Mouse (Mus musculus): Measurements from ENCODE around the gene Rpl7l1. TPM values are rescaled to one million over a fixed set of nuclear protein-coding genes. Genes with fewer than 3 reads are reported as not detected.
"Not testable (repeated sequence)": the region's sequence is repeated elsewhere in the genome, so short reads cannot be mapped to it uniquely, and the experiment has no call there.

Gene Rpl7l1
- total RNA-seq (2021): 10 to 100 TPM; 51.2 to 59.5 TPM
- long read RNA-seq, experiment 1, transcript Rpl7l1-201 (7 exons, 2,606 nt): major isoform, 68 of 128 reads
- long read RNA-seq, experiment 1, partial matches to known transcripts: 11 of 128 reads
- long read RNA-seq, experiment 1, other reads (novel, unspliced or antisense): 49 of 128 reads
- long read RNA-seq, experiment 2, transcript Rpl7l1-201 (7 exons, 2,606 nt): major isoform, 37 of 97 reads
- long read RNA-seq, experiment 2, partial matches to known transcripts: 12 of 97 reads
- long read RNA-seq, experiment 2, other reads (novel, unspliced or antisense): 48 of 97 reads

DNA sequence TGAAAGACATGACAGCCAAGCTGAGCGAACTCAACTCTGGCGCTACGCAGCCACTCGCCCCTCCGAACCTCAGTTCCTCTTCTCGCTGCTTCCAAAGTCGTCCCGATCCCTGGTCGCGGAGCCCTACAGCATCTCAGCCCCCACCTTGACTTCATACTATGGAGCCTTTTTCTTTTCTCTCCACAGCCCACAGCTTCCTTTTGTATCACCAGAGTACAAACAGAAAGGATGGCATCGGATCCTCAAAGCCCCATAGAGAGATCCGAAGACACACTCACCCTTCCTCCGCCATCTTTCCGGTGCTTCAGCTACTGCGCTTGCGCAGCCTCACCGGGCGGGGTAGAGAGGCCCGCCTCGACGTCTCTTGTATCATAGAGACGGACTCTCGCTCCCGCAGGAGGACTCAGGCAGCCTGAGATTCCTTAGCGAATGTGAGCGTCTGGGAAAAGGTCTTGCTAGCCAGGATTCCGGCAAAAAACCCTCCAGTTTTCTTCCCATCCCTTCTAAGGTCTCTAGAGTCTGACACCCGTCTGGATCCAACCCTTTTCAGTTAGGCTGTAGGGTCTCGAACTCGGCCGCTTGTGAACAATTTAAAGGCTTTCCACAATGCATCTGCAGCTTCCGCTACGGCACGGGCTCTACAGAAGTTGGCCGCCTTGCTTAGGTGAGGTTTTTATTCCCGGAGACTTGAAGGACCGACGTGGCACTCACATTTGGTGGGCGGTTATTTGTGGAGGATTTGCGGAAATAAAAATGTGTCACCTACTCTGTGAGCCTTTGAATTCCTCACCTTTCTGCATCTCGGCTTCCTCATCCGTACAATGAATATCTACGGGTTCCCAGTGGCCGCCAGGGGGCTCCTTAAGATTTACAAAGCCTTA, at the start of gene Rpl7l1:
Rpl7l1 (minus strand) TSS at position 332 of the 881 bp plus-strand sequence.
- peak; percentile 94 for DNase-seq
- intact Hi-C loops (cut with DNase I): loop anchor here (1.0 to 5.0 kb wide), 2 partner anchors 75 to 106 kb away; partner anchors contain the start of gene Bicral

- DNase-seq: no peak
- intact Hi-C loops (cut with DNase I): no loop called here
Measured at GRCm38 (mm10) chr17:46829856-46830535, 47.5 kb upstream of the Rpl7l1 start.

GRCm38 (mm10) chr17:46828935-46829334, 46.5 kb upstream of the Rpl7l1 start:
- DNase-seq: no peak
- intact Hi-C loops (cut with DNase I): no loop called here

GRCm38 (mm10) chr17:46823091-46823490, 40.6 kb upstream of the Rpl7l1 start:
- intact Hi-C loops (cut with DNase I): no loop called here
- DNase-seq: no peak

- DNase-seq: no peak
- intact Hi-C loops (cut with DNase I): no loop called here
Measured at GRCm38 (mm10) chr17:46820628-46821027, 38.2 kb upstream of the Rpl7l1 start.

- no peak for DNase-seq
- intact Hi-C loops (cut with DNase I): no loop called here
Measured at GRCm38 (mm10) chr17:46817734-46818158, 35.3 kb upstream of the Rpl7l1 start.

DNA sequence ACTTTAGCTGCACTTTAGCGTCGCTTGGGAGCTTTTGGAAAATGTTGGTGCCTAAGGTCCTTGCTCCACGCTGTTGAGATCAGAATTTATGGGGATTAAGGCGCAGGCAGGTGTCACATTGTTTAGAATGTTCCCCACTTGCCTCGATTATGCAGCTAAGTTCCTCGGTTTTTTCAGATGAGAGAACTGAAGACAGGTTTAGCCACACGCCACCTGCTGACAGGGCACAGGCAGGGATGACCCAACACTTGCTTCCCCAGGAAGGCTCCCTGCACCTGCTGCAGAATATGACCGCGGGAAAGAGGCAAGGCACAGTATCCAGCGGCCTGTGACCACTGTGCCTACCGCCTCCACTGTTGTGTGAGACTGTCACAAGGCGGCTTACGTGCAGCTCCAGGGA, 33.8 kb upstream of the Rpl7l1 start:
- intact Hi-C loops (cut with DNase I): no loop called here
- DNase-seq: no peak

DNA sequence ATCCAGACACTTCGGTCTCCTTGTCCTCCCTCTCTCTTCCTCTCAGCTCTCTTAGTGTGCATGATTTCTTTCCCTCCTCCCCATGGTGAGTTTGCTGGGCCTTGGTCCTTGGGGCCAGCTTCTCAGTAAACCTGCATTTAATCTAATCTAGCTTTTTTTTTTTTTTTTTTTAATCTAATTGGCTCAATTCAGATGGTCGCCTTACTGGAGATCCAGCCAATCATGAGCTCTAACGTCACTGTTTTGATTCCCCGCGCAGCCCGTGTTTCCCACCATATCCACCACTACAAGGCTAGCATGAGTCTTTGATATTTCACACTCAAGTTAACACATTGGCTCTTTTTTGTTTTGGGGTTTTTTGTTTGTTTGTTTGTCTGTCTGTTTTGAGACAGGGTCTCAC, 32.0 kb upstream of the Rpl7l1 start:
- DNase-seq: no peak
- intact Hi-C loops (cut with DNase I): no loop called here

GRCm38 (mm10) chr17:46813637-46814036, 31.2 kb upstream of the Rpl7l1 start:
- intact Hi-C loops (cut with DNase I): no loop called here
- DNase-seq: no peak

- intact Hi-C loops (cut with DNase I): no loop called here
- no peak for DNase-seq
Measured at GRCm38 (mm10) chr17:46812442-46812841, 30.0 kb upstream of the Rpl7l1 start.

- intact Hi-C loops (cut with DNase I): no loop called here
- DNase-seq: no peak
Measured at GRCm38 (mm10) chr17:46810672-46811071, 28.2 kb upstream of the Rpl7l1 start.

DNA sequence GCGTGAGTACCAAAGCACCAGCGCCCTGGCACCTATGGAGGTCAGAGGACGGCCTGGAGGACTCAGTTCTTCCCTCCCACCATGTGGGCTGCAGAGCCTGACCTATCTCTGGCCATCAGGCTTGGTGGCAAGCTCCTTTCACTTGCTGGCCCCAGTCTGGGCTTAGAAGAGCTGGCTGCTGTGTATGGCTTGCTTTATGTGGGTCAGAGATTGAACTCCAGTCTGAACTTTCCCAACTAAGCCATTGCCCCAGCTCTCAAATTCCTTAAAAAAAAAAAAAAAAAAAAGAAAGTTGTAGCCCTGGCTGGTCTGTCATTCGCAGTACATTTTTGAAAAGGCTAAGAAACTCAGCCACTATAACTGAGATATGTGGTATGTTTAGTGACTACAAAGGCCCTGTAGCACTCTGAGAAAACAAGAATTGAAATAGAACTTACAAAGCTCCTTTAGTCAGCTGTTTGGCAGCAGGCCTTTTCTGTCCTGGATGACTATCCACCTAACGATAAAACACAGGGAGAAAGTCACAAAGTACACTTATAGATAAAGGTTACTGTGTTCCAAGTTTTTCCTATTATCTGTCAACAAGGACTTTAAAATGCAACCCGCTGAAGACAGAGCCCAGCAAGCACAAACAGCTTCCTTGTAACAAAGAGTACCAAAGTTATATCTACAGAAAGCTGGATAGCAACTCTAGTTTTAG, 26.8 kb upstream of the Rpl7l1 start:
- DNase-seq: peak; percentile 27 to 38
- intact Hi-C loops (cut with DNase I): no loop called here

- intact Hi-C loops (cut with DNase I): no loop called here
- no peak for DNase-seq
Measured at GRCm38 (mm10) chr17:46808376-46808775, 25.9 kb upstream of the Rpl7l1 start.

GRCm38 (mm10) chr17:46801761-46802160, 19.3 kb upstream of the Rpl7l1 start:
- DNase-seq: no peak

GRCm38 (mm10) chr17:46799680-46800079, 17.2 kb upstream of the Rpl7l1 start:
- intact Hi-C loops (cut with DNase I): no loop called here
- no peak for DNase-seq

More at GRCm38 (mm10) chr17:46801761-46802160, 19.3 kb upstream of the Rpl7l1 start:
- intact Hi-C loops (cut with DNase I): no loop called here

DNA sequence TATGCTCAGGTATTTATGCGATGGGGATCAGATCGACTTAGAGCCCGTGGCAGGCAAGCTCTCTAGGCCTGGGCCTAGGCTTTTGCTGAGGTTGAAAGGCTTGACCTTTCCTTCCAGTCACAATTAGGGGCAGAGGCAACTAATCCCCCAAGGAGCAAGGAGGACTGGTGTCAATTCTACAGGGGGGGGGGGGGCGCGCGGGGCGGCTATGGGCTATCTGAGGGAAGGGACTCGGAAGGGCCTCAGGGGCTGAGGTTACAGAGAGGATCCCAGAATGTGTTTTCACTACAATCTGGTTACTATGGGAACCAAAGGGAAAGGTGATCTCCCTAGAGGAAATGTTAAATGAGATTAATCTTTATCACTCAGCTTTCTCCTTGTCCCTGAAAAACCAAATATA, 14.9 kb upstream of the Rpl7l1 start:
- no peak for DNase-seq
- intact Hi-C loops (cut with DNase I): no loop called here

GRCm38 (mm10) chr17:46796743-46797142, 14.3 kb upstream of the Rpl7l1 start:
- intact Hi-C loops (cut with DNase I): no loop called here
- DNase-seq: no peak

DNA sequence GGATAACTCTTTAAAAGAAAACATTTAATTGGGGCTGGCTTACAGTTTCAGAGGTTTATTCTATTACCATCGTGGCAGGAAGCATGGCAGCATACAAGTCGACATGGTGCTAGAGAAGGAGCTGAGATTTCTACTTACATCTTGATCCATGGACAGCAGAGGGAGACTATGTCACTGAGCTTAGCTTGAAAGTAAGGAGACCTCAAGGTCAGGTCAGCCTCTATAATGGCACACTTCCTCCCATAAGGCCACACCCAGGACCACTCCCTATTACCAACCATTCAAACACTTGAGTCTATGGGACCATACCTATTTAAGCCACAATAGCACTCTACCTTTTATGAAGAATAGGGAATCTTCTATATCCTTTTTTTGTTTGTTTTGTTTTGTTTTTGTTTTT, 10.5 kb upstream of the Rpl7l1 start:
- intact Hi-C loops (cut with DNase I): no loop called here
- DNase-seq: no peak

- DNase-seq; intact Hi-C loops (cut with DNase I): not testable (repeated sequence)
Measured at GRCm38 (mm10) chr17:46787974-46788373, 5.5 kb upstream of the Rpl7l1 start.

DNA sequence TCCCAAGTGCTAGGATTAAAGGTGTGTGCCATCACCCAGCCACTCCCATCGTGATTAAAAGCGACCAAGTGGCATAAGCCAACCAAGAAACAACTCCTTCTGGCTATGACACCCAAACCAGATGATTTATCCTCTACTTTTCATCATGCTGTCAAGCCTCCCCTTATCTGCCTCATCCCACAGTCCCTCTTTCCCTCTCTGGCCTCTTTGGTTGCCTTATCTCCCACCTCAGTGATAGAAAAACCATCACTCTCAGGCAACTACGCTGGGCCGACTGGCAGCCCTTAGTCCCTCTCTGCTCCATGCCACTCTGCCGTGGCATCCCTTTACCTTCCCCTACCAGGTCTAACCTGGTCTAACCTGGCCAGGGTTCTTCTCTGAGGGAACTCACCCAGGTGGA, 4.5 kb upstream of the Rpl7l1 start:
- intact Hi-C loops (cut with DNase I): no loop called here

More for the DNA sequence above, 4.5 kb upstream of the Rpl7l1 start:
- DNase-seq: no peak

Data from heart, postnatal 14 days (tissue).